Mouse (Mus musculus) right cerebral cortex, postnatal 4 days (tissue): ENCODE measurements around the gene Sept6.

Experiments
- DNase-seq: peaks from one replicate; pipeline ENCODE4 v3.0.0-alpha.2; 2022

Gene Sept6

DNA sequence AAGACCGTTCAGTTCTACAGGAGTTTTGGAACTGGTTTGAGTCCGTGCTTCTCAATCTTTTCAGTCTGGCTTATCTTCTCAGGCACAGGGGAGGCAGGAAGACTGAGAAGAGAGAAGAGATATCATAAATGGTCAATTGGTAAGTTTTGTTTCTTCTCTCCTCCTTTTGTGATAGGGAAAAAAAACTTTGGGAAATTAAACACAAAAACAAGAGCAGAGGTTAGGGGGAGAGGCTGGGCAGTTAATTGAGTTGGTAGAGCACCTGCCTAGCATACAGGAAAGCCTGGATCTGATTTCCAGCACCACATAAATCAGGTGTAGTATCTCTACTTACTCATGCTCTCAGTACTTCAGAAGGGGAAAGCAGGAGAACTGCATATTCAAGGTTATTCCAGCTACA, at the start of gene Sept6:
Gene Sept6, minus strand, starts transcription at position 101 of the 400 bp plus-strand sequence.
- DNase-seq, result no peak

DNA sequence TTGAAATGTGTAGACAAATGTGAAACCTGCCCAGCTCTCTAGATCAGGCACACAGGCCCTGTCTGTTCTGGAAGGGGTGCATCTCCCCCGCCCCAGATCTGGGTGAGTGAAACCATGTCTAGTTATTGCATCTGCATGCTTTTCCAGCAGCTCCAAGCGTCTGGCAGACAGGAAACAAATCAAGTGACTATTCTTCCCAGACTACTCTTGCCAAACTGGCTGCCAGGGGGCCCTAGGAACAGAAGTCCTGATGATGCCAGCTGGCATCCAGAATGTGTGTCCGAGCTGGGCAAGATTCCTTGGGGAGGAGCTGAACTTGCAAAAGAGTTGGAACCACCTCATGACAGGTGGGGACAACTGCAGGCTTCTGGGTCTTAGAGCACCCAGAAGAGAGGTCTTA, 36.8 kb upstream of the Sept6 start:
- DNase-seq, result peak; percentile 13

DNA sequence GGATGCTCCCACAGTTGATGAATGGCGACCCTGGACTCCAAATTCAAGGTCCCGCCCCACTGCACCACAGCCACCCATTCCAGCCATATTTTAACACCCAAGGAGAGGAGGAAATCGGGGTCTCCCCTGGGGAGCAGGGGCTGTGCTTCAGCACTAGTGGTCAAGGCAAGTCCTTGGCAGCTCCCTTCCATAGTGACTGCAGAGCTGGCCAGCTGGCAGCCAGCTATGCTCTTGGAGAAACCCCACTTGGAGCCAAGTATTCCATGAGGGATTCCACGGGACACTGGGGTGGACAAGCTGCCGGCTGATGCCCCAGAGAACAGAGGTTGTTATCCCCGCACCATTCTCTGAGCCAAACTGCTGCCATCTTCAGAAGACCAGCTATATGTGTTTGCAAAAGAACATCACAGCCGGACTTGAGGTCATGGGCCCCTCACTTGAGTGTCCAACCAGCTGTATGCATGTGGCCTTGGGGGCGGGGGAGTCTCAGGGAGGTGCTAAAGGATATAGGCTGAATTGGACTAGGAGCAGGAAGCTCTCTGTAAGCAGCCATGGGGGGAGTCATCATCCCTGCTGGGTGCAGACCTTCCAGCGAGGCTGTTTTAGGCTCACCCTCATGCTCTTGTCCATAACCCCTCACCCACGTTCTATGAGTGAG, 32.2 kb upstream of the Sept6 start:
- DNase-seq, result no peak

DNA sequence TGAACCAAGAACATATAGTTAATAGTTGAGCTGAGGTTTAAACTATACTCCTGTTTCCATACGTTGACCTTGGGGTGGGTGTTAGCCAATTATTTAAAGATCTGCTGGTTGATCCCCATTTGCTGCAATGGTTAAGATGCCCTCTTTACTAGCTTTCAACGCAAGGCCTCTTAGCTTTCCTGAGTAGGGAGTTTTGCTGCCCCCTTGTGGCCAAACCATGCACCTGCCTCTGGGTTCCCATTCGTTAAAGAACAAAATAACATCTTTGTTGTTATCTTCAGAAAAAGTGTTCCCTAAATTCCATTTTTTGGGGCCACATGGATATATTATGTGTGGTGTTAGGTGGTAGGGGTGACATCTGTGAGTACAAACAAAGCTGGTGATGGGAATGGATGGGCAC, 31.1 kb upstream of the Sept6 start:
- DNase-seq, result peak; percentile 69

DNA sequence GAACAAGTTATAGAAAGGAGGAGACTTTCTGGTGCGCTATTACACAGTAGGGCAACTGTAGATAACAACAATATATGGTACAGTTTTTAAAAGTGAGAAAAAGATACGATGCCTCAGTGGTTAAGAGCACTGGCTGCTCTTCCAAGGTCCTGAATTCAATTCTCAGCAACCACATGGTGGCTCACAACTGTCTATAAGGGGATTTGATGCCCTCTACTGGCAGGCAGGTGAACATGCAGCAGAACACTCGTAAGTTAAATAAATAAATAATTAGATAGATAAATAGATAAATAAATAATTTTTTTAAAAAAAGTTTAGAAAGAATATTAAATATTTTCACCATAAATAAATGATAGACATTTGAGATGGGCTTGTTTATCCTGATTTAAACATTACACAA, 27.5 kb upstream of the Sept6 start:
- no peak for DNase-seq

DNA sequence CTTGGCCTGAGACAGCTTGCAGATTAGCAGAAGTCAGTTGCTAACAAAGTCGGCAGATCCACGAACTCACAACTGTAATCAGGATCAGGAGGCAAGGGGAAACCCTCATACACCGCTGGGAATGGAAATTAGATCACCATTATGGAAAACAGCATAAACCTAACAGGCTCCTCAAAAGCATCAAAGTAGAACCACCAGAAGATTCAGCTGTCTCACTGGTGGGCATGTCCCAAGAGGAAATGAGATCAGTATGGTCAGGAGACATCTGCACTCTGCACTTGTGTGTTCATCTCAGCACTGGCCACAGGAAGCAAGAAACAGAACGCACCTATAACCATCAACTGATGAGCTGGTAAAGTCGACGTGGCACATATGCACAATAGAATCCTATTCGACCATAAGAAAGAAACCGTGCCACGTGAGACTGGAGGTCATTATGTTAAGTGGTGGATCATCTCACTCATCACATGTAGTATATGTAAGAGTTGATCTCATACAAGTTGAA, 26.6 kb upstream of the Sept6 start:
- DNase-seq, result no peak

DNA sequence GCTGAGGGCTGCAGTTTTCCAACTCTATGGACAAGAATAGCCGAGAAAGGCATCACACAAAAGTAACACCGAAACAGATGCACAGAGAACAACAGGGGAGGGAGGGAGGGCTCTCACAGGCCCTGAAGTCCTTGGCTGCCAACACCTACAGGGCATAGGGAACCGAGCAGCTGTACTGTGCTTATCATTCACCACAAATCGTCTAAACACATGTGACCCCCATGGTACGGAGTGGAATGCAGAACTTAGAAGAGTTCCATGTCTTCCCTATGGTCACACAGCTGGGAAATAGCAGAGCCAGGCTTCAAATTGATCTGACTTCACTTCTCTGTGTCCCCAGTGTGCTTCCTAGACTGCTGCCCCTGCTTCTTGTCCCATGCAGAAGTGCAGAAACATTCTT, 22.3 kb upstream of the Sept6 start:
- DNase-seq, result no peak

DNA sequence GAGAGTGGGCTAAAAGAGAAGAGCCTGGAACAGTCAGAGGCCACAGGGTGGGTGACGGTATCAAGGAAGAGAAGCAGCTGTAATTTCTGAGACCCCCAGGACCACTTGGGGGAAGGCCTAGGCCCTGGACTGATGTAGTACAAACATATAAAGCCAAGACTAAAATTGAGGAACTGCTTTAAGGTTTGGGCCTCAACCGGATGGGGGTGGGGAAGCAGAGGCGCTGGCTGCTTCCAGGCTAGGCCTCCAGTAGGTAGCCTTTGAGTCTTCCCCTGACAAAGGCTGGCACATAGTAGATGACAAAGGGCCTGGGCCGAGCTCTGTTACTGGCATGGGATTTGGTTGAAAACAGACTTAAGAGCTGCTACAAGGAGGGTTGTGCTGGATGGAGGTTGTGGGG, 555 bp downstream of the Sept6 start:
- DNase-seq, result no peak

DNA sequence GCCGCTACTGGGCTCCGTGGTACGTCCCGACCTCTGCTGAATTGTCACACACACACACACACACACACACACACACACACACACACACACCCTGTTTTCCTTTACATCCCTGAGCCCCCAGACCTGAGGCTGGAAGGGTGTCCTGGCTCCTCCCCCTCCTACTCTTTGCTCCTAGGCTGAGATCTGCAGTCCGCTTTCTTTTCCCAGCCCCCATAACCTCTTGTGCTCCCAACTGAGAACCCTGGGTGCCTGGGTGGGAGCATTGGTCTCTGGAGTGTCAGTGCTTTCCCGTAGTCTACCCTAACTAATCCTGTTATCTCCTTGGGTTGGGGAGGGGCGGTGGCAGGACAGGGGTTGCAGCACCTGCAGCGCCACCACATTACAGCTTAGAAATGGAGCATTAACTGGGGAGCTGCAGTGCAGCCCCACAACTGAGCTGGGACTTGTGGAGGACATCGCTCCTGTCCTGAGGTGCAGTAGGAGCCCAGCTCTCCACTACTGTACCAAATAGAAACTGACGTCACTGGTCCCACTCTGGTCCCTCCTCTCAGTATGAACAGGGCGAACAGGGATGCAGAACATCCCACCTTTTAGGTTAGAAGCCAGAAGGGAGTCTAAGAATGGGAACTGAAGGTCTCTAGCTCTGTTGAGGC, 1.7 kb downstream of the Sept6 start:
- DNase-seq, result no peak

DNA sequence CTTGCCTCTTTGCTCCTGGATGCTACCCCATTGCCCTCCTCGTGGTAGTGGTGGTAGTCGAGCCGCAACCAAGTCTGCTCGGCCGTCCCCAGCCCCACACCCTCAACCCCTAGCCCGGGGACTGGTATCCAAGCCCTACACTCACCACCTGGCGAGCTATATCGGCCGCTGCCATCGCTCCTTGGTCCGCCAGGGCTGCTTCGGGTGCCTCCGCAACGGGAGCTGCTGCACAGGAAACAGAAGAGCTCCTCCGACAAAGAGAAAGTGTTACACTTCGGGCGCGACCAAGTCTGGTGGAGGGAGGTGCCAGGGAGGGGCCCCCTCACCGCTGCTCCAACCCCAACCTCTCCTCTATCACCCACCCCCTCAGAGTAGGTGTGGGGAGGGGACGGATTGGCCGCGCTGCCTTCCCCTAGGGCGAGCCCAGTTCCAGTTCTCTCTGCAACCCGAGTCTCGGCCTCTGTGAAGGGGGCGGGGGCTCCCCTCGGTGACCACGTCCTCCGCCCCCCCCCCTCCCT, 2.3 kb downstream of the Sept6 start:
- peak; percentile 52 for DNase-seq

DNA sequence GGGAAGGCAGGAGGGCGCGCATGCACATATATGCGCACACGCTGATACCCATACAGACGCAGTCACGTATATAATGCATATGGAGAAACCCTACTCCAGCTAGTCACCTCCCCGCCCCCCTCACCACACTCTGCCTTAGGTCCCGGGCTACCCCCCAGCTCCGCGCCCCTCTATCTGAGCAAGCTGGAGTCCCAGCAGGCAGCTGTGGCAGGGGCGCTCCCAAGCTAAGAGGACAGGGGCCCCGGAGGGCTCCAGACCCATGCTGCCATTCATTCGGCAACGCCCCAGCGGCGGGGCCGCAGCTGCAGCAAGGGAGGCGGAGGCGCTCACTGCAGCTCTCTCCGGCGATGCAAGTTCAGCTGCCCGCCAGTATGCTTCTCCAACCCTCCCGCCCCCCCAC, 2.8 kb downstream of the Sept6 start:
- peak; percentile 35 for DNase-seq

DNA sequence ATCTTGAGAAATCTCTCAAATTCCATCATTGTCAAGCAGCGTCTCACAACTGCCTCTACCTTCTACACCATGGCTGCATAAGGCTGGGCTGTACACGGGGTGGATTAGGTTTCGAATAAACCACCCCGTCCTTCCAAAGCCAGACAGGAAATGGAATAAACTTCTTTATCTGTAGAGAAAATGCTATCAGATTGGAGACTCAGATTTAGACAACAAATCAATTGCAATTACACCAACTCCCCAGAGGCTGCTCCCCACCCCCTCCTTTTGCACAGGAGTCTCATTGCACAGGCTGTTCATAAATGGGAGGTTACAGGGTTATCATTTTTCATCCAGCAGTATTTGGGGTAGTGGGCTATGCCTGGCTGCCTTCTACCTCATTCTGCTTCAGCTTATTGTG, 3.7 kb downstream of the Sept6 start:
- no peak for DNase-seq

DNA sequence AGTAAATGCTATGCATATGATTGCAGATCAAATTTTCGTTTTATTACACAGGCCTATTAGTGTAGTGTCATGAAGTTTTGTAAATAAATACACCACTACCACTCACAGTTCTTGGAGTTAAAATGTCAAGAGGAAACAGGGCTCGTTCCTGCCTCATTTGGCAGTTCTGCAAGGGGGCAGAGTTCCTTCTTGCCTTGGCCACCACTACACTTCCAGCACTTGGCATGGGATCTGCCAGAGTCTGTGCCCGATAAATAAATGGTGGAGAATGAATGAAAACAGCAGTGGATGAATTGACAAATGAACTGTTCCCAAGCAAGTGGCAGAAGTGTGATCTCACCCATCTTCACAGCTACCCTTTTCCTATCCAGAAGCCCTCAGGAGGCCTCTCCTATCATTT, 6.6 kb downstream of the Sept6 start:
- DNase-seq, result no peak

DNA sequence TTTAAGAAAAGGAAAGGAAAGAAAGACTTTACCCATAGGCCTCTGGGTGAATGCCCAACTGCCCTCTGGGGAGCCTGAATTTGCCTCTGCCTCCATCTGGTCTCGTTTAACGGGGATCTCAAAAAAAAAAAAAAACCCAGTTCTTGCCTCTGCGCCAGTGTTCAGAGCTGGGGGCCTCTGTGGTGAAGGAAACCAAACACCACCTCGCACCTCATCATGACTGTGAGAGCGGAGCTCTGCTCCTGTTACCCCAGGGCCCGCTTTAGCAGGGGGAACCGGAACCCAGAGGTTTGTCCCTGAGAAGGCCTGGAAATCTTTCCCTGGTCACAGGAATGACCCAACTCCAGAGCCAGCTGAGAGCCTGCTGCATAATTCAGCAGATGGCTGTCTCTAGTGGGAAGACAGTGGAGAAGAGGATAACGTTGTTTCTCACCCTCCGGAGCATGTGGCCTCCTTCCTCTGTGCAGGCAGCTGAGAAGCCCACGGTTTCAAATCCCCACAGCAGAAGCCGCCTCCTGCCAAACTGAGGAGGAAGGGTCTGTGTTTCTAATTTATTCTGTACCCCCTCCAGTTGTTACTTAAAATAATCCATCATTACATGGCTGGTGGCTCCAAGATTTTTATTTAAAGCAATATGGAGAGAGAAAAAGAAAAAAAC, 7.8 kb downstream of the Sept6 start:
- peak; percentile 22 for DNase-seq

DNA sequence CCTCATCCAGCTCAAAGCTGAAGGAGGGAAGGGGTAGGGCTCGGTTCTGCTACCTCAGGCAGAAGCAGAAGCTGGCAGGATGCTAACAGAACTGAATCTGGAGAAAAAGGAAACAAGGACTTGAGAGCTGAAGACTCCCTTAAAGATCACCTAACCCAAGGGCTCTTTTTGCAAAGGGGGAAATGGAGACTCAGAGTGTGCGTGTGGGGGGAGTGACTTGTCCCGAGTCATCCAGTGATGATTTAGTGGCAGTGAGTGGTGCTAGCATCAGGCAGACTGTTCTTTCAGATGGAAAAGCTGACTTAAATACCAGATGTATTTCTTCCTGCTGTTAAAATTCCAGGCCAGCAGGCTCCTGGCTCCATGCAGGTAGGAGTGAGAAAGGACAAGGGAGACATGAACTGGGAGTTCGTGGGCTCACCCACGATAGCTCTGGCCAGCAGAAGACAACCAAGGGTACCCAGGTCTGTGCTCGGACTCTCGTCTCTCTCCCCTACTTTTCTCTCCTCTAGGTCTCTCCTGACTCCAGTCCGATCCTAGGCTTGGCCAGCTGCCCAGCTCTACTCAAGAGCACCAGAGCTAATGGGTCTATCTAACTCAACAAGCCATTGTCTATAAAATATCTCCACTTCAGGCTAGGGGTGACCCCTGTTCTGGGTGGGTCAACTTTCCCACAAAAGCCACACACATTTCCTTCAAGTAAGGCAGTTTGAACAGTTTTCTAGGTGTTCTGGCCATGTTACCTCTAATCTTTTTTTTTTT, 8.5 kb downstream of the Sept6 start:
- peak; percentile 22 for DNase-seq

DNA sequence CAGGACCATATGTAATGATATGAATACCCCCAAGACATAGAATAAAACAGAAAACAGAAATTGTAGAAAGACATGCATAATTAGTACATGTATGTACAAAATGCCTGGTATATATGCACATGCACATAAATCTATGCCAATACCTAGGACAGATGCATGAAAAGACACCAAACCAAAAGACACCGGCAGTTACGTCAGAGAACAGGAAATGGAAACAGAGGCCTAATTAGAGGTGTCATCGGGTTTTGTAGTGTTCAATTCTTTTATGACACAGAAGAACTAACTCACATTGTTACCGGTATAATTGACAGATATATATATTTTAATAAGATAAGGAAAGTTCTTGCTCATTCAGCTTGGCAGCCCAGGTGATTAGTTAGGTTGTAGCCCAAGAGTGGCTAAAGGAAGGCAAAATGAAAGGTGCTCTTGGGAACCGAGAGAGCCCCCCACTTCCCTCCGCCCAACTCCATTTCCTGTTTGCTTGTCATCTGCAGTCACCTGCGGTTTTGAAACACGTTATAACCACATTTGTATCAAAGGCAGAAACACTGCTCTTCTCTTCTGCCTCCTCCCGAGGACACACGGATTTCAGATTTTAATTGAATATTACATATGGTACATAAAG, 10.9 kb downstream of the Sept6 start:
- DNase-seq, result no peak

DNA sequence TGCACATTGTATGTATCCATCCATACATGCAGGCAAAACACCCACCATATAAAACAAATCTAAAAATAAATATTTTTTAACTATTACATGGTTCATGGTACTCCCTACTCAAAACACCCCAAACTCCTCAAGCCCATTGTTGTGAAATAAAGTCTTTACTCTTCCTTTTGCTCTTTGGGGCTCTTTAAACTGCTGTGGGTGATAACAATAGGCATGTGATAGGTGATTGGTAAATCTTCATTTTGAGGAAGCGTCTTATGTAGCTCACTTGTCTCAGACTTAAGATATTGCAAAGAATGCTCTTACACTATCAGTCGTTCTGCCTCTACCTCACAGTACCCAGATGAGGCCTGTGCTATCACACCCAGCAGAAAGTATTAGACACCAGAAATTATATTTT, 13.7 kb downstream of the Sept6 start:
- DNase-seq, result no peak

DNA sequence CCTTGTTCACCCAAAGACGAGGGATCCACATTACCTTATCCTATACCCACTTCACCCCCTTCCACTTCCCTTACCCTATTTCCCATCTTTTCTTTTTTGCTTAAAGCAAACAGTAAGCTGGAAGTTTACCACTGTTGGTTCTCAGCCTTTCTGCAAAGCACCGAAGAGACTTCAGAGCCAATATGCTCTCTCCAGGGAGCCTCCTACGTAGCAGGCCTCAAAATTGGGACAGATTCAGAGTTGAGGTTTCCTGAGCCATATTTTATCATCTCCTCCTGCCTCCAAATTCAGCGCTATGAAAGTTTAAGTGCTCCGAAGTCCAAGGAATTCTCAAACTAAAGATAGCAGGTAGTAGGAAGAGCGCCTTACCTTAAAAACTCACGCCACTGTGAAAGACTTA, 14.6 kb downstream of the Sept6 start:
- no peak for DNase-seq

DNA sequence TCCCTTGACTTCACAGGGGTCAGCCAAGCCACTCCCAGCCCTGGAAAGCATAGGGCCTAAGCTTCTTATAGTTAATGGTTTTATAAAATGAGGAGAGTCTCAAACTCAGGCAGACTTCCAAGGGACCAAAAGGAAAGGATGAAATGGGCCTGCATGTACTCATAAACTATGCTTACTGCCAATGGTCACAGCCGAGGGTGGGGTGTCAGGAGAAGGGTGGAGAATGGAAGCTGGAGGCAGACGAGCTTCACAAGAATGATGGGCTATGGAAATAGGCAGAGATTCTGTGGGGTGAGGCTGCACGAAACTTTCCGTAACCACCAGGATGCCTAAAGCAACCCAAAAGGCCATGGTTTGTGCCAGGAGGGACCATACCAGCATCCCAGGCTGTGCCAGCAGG, 15.3 kb downstream of the Sept6 start:
- DNase-seq, result no peak

DNA sequence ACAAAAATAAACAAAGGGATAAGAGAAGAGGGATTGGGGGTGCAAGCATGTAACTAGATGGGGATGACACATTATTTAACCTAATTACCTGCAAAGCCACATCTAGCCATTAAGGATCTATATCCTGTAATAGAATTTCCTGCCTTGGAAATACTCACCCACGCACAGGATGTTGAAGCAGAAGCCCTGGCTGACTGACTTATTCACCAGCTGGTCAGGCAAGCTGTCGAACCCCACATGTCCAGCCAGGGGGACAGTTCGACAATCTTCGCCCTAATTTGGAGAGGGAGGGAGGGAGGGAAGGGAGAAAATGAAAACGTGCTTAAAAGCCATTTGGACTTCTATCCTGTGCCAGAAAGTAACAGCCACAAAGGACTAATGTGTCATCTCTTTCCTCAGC, 16.7 kb downstream of the Sept6 start:
- DNase-seq, result no peak

DNA sequence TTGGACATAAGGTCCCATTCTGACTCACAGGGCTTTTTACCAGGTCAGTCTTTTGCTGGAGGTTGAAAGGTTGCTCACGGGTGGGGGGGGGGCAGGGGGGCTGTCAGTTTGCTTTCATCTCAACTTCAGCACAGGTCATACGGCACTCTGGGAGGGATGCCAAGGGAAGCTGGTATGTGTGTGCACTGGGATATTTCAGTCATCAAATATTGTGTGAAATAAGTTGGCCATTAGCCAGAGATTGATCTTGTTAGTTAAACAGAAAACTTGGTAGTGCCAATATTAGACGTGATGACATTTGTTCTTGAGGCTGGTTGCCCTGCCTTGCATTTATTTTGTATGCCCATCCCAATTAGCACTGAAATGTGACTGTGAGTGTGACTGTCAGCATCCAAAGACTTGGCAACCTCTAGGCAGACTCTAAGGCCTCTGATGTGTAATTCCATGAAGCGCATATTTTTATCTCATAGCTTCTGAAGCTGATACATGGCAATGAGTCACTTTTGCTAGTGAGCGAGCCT, 18.6 kb downstream of the Sept6 start:
- no peak for DNase-seq

DNA sequence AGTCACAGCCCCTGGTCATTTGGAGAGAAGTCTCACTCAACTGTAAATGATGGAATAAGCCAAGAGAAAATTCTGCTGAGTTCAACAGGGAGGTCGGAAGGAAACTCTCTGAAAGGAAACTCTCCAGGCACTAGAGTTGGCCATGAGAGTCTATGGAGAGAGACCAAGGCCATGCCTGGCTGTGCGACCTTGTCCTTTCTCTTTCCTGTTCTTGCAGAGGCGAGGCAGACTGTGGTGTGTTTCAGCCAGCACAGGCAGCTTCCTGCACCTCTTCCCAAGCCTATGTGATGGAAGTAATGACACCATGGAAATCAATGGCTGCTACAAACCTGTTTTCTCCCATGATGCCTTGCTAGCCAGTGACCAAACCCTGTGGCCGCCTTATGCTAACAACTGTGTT, 20.4 kb downstream of the Sept6 start:
- DNase-seq, result no peak

DNA sequence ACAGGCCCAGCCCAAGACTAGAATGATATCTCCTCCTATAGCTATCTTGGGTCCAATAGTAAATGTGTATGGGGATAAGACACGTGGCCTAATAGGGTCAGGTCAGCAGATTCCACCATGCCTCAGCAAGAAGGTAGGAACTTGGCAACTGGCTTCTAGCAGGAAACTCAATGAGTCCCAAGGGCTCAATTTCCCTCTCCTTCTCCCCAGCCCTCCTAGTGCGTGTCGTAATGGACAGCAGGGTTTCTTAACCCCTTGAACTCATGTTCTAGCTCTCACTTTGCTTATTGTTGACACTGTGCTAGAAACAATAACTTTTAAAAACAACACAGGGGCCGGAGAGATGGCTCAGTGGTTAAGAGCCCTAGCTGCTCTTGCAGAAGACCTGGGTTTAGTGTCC, 22.1 kb downstream of the Sept6 start:
- no peak for DNase-seq
